Mouse (Mus musculus): ENCODE results near the gene Osbpl8. TPM values are rescaled to one million over a fixed set of nuclear protein-coding genes. Genes with fewer than 3 reads are reported as not detected.

Osbpl8 gene
- polyA plus RNA-seq (2014; fragmentation: Illumina TruSeq; extraction: RNeasy Lipid Tissue Mini Kit (QIAGEN cat#74804); ENCODE audit: low replicate concordance): 17.2 TPM

GRCm38 (mm10) chr10:111164304-111165218, at the start of gene Osbpl8:
Osbpl8 (plus strand) TSS chr10:111164752.

GRCm38 (mm10) chr10:111298140-111299098, 133.9 kb downstream of the Osbpl8 start, which contains the start of gene Bbs10:
Bbs10 (plus strand) TSS chr10:111298679.

Other genes starting within 250 kb of the Osbpl8 start
- 11.6 TPM for gene Csrp2, start 245.0 kb upstream of the Osbpl8 start, polyA plus RNA-seq (2014; fragmentation: Illumina TruSeq; extraction: RNeasy Lipid Tissue Mini Kit (QIAGEN cat#74804); ENCODE audit: low replicate concordance)
- 16.7 TPM for gene Zdhhc17, start 154.6 kb upstream of the Osbpl8 start, polyA plus RNA-seq (2014; fragmentation: Illumina TruSeq; extraction: RNeasy Lipid Tissue Mini Kit (QIAGEN cat#74804); ENCODE audit: low replicate concordance)
- gene Bbs10, start 133.9 kb downstream of the Osbpl8 start, polyA plus RNA-seq (2014; fragmentation: Illumina TruSeq; extraction: RNeasy Lipid Tissue Mini Kit (QIAGEN cat#74804); ENCODE audit: low replicate concordance): 3.0 TPM